Mouse (Mus musculus): Measurements from ENCODE around the gene Olfr1414.
"Not testable (repeated sequence)": the region's sequence is repeated elsewhere in the genome, so short reads cannot be mapped to it uniquely, and the experiment has no call there.

Olfr1414 gene

GRCm38 (mm10) chr1:92518561-92518960 is at the start of gene Olfr1414:
Gene Olfr1414, minus strand, starts transcription at chr1:92518661.
- no peak for DNase-seq (ENCODE audit: low spot score)

DNA sequence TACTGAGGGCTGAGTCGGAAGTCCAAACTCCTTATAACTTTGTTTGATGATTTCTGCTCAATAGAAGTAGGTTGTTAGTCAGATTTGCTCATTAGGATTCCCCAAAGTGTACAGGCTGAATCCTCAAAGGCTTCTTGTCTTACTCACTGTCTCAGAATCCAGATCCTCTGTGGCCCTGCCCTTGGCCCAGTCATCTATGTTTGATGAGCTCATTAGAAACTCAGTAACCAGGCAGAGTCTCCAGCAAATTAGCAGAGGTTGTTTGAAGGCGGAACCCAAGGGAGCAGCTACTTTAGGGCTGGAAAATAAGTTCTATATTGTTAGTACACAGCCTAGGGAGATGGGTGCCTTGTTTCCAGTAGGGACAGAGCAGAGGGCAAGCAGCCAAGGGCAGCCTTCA is 27.5 kb upstream of the Olfr1414 start:
- no peak for DNase-seq (ENCODE audit: low spot score)

DNA sequence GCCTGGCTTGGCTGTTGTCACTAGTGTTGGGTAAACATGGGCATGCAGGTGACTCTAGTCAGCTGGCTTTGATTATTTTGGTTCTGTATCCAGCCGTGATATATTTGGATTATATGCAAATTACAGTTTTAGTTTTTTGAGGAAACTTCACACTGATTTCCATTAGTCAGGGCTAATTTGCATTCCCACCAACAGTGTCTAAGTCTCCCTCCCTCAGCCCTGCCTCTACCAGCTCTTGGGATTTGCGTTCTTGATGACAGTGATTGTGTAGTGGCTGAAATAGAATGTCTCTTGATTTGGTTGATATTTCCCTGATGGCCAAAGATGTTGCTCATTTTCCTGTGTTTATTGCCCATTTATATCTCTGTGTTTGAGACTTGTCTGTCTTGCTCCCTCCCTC is 20.6 kb upstream of the Olfr1414 start:
- no peak for DNase-seq (ENCODE audit: low spot score)

DNA sequence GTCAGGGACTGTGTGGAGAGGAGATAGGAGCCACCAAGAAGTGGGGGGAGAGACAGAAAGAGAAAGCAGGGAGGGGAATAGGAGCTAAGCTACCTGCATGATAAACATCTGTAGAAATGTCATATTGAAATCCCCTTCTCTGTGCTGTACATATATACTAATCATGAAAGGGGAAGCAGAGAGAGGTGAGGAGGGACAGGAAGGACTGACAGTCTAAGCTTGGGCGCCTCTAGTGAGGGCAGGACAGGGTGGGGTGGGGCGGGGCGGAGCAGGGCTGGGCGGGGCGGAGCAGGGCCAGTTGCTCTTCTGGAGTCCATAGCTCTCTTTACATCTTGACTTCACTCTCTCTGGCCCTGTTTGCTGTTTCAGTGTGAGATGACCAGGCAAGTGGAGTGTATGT is 18.5 kb upstream of the Olfr1414 start:
- DNase-seq (ENCODE audit: low spot score) = no peak

- DNase-seq (ENCODE audit: low spot score) = no peak
These were observed 5.3 kb upstream of the Olfr1414 start for GRCm38 (mm10) chr1:92523764-92524163.

GRCm38 (mm10) chr1:92521376-92521775 is 2.9 kb upstream of the Olfr1414 start:
- DNase-seq (ENCODE audit: low spot score) = no peak

- DNase-seq (ENCODE audit: low spot score) = no peak
These were observed 585 bp upstream of the Olfr1414 start for GRCm38 (mm10) chr1:92519046-92519445.

DNA sequence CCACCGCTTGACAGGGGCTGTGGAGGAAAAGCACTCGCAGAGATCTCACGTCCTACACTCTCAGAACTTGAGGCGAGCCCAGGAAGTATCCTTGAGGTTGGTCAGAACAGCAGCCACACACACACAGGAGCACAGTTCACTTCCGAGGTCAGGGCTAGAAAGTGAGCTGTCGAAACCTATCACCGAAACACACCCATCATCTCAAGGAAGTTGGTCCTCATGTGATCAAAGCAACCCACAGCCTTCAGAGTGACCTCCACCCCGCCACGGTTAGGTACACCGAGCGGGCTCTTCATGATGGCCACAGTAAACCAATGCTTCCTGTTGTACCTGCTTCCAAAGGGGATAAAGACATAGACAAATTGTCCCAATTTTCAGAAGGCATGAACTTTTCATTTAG is 3.1 kb downstream of the Olfr1414 start:
- no peak for DNase-seq (ENCODE audit: low spot score)

GRCm38 (mm10) chr1:92511646-92512045 is 6.8 kb downstream of the Olfr1414 start:
- not testable (repeated sequence) for DNase-seq (ENCODE audit: low spot score)

- DNase-seq (ENCODE audit: low spot score) = no peak
These were observed 22.5 kb downstream of the Olfr1414 start, which contains the start of gene Olfr1415 for GRCm38 (mm10) chr1:92496001-92496400. Gene Olfr1415, minus strand, starts transcription at chr1:92496101.

GRCm38 (mm10) chr1:92485013-92485412 is 33.4 kb downstream of the Olfr1414 start, which contains the start of gene Olfr1416:
Gene Olfr1416, minus strand, starts transcription at chr1:92485113.
- DNase-seq (ENCODE audit: low spot score) = no peak

DNA sequence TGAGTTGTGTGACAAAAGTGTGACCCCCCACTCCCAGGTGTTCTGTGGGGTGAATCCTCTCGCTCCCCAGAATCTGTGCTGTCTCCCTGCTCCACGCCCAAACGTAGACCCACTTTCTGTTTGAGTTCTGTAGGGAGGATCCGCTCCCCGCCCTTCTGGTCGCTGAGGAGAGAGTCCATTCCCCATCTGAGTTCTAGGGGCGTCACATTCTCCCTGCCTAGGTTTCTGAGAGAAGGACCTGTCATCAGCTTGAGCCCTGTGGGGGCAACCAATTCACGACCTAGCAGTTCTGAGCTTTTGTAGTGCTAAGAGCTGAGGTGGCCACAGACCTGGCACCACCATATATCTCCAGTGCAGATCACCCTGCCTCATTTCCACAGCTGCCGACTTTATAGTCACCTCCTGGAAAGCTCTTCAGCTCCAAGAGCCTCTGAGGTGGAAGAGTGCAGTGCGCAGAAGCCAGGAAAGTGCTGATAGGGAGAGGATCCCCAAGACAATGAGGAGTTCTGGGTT is 44.3 kb downstream of the Olfr1414 start:
- DNase-seq (ENCODE audit: low spot score) = no peak

DNA sequence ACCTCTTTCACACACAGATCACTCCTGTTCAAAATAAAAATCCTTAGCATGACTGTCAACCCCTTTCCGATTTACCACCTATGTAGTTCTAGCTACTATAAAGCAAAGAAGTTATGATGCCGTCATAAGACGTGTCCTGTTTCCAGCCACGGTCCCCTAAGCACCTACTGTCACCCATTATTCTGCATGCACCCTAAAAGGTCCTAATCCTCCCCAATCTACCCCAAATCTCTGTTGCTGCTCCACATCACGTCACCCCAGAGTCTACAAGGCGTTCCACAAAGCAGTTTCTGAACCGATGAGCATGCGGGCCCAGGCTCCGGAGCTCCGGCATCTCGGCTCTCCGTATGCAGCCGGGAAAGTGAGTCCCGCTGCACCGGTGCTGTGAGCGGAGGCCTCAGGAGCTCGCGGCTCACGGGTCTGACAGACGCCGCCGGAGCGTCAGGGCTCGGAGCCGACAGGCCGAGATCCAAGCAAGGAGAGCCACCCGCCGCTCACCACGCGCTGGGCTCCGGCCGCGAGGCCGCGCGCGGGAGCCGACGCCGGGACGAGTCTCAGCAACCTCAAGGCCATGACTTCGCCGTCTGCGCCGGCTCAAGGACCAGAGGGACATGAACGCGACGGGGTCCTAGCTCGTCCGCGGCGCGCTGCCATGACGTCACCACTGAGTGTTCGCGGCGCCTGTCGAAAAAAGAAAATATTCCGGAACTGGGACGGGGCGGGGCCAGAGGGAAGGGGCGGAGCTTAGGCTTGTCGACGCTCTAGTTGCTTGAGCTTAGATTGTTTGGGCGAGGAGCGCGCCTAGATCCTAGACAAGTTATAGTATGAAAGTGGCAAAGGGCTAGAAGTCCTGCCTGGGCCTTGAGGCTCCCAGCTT is 45.1 kb downstream of the Olfr1414 start, which contains the start of gene Ndufa10:
Ndufa10 (minus strand) TSS at position 696 of the 877 bp plus-strand sequence.
- peak; percentile 84 for DNase-seq (ENCODE audit: low spot score)

GRCm38 (mm10) chr1:92468891-92469290 is 49.6 kb downstream of the Olfr1414 start:
- no peak for DNase-seq (ENCODE audit: low spot score)

- no peak for DNase-seq (ENCODE audit: low spot score)
These were observed 60.0 kb downstream of the Olfr1414 start for GRCm38 (mm10) chr1:92458416-92458815.

- no peak for DNase-seq (ENCODE audit: low spot score)
These were observed 60.7 kb downstream of the Olfr1414 start for GRCm38 (mm10) chr1:92457758-92458157.
